10 mouse cellular contexts compared by ENCODE assay signal in genomic region chr4:86576630-86577225, GRCm38 (mm10). TPM values are rescaled to one million over a fixed set of nuclear protein-coding genes. Genes with fewer than 3 reads are reported as not detected.
A peak's percentile ranks its signal among the peaks of the same experiment; 100 is the strongest.
DNase-seq lines count a peak whose midpoint lies in the region; ATAC-seq and TF ChIP-seq lines count a peak whose summit lies in the region.
"Had no signal": no experiment of that assay in that cellular context is flagged by ENCODE, and none has a peak within 500 bp of the region (broad histone marks: within the 10 kb centered on the region; RNA-seq: fewer than 3 reads in every experiment).

No protein-coding gene starts in this region.

- H3K9me3 ChIP-seq in kidney, postnatal 0 days (replicated peaks; ENCODE audit: low read length) = no peaks in the 10 kb centered on the region
- H3K9me3 ChIP-seq in hindbrain, embryonic 14.5 days (ENCODE audit: control insufficient read depth, low read length) = no peaks in the 10 kb centered on the region
- H3K9me3 ChIP-seq in midbrain, embryonic 15.5 days = no peaks in the 10 kb centered on the region

- peak overlapping the region; percentile 86 for H3K9ac ChIP-seq in kidney, postnatal 0 days (ENCODE audit: low read depth, low read length)
- H3K9ac ChIP-seq in hindbrain, embryonic 14.5 days = peak overlapping the region; percentile 96
- H3K9ac ChIP-seq in midbrain, embryonic 15.5 days = peak overlapping the region; percentile 98

- intact Hi-C loops in left cerebral cortex, postnatal 36 days (cut with DNase I) = loop anchor here (5.0 kb wide), 1 partner anchor 121 kb away; no protein-coding TSS in a partner anchor

- H3K27me3 ChIP-seq in kidney, postnatal 0 days (ENCODE audit: insufficient read depth, low read length) = no peaks in the 10 kb centered on the region
- no peaks in the 10 kb centered on the region for H3K27me3 ChIP-seq in hindbrain, embryonic 14.5 days (ENCODE audit: control insufficient read depth, insufficient read depth, low read length)
- H3K27me3 ChIP-seq in midbrain, embryonic 15.5 days (replicated peaks) = no peaks in the 10 kb centered on the region

- peak overlapping the region; percentile 92; the same call in 1 of the 2 replicates for H3K27ac ChIP-seq in kidney, postnatal 0 days
- H3K27ac ChIP-seq in hindbrain, embryonic 14.5 days = peak overlapping the region; percentile 93
- peak overlapping the region; percentile 98 for H3K27ac ChIP-seq in midbrain, embryonic 15.5 days

- 6% methylated on average over 11 of the region's 11 CpGs for WGBS in kidney, postnatal 0 days
- 10% methylated on average over 11 of the region's 11 CpGs for WGBS in hindbrain, embryonic 14.5 days
- WGBS in midbrain, embryonic 15.5 days = 9% methylated on average over 11 of the region's 11 CpGs

- ATAC-seq in kidney, postnatal 0 days (replicated peaks; ENCODE audit: low FRiP score, low read depth) = no peak
- ATAC-seq in hindbrain, embryonic 14.5 days (ENCODE audit: low FRiP score) = no peak
- ATAC-seq in midbrain, embryonic 15.5 days (replicated peaks) = no peak
- ATAC-seq in frontal cortex, adult (ENCODE audit: low TSS enrichment) = no peak; the same call in 1 of the 2 replicates

- 0 out of 2 replicates have a peak, but pooled peaks cover 2% of the 10 kb centered on the region for H3K36me3 ChIP-seq in kidney, postnatal 0 days (ENCODE audit: insufficient read depth, low read length)
- peaks cover 20% of the 10 kb centered on the region; the same call in 1 of the 2 replicates for H3K36me3 ChIP-seq in hindbrain, embryonic 14.5 days (replicated peaks; ENCODE audit: control insufficient read depth, insufficient read depth)
- H3K36me3 ChIP-seq in midbrain, embryonic 15.5 days (replicated peaks) = no peaks in the 10 kb centered on the region

- peak overlapping the region; percentile 81 for H3K4me3 ChIP-seq in kidney, postnatal 0 days (replicated peaks; ENCODE audit: low read depth, low read length)
- peak overlapping the region; percentile 74 for H3K4me3 ChIP-seq in hindbrain, embryonic 14.5 days (replicated peaks; ENCODE audit: low read length)
- H3K4me3 ChIP-seq in midbrain, embryonic 15.5 days = peak overlapping the region; percentile 90

- no peak for DNase-seq in kidney, postnatal 0 days (ENCODE audit: low spot score)
- DNase-seq in kidney, postnatal 36 days = no peak
- DNase-seq in c-Kit-positive CD71-positive TER-119-negative erythroid progenitor cells, embryonic 14.5 days (ENCODE audit: low read depth) = peak; percentile 14
- DNase-seq in hindbrain, embryonic 14.5 days (ENCODE audit: low spot score) = no peak
- DNase-seq in layer of hippocampus, postnatal 10 days (ENCODE audit: low spot score in 2 of 2) = no peak
- DNase-seq in left cerebral cortex, postnatal 36 days (ENCODE audit: low spot score in 2 of 2) = no peak

- 0 out of 2 replicates have a peak, but pooled peaks cover 8% of the 10 kb centered on the region for H3K4me1 ChIP-seq in kidney, postnatal 0 days (replicated peaks; ENCODE audit: insufficient read depth, low read length)
- H3K4me1 ChIP-seq in hindbrain, embryonic 14.5 days (replicated peaks; ENCODE audit: control insufficient read depth, insufficient read depth, low read length) = peaks cover 25% of the 10 kb centered on the region
- peaks cover 28% of the 10 kb centered on the region for H3K4me1 ChIP-seq in midbrain, embryonic 15.5 days

- peak overlapping the region; percentile 76 for H3K4me2 ChIP-seq in kidney, postnatal 0 days (ENCODE audit: low read length)
- H3K4me2 ChIP-seq in hindbrain, embryonic 14.5 days (replicated peaks) = peak overlapping the region; percentile 92
- H3K4me2 ChIP-seq in midbrain, embryonic 15.5 days = peak overlapping the region; percentile 82

- TF ChIP-seq CTCF in kidney, postnatal 0 days (IDR thresholded peaks at IDR 0.05; ENCODE audit: low read depth) = no peak

RNA-seq across cellular contexts. Expression of gene Rraga, which starts 1.3 kb away (rescaled TPM):
- 80.3 and 86.3 TPM in 2 replicates for polyA plus RNA-seq in kidney, postnatal 0 days (2015; fragmentation: Nextera tagmentation; extraction: Ambion mirVana)
- polyA plus RNA-seq in hindbrain, embryonic 14.5 days (2014; fragmentation: Nextera tagmentation; extraction: Ambion mirVana) = 145 TPM in 2 replicates
- 100 and 115 TPM in 2 replicates for polyA plus RNA-seq in midbrain, embryonic 15.5 days (2015; fragmentation: Nextera tagmentation; extraction: Ambion mirVana)
- total RNA-seq in layer of hippocampus, postnatal 10 days (2021) = 100 to 1,000 TPM; 133 to 156 TPM
- 100 to 1,000 TPM; 133 to 144 TPM for total RNA-seq in left cerebral cortex, postnatal 36 days (2021)

RNA-seq across cellular contexts. Expression of gene Saxo1, which starts 18.6 kb away (rescaled TPM):
- 0.08 and 0.21 TPM in 2 replicates for polyA plus RNA-seq in kidney, postnatal 0 days (2015; fragmentation: Nextera tagmentation; extraction: Ambion mirVana)
- polyA plus RNA-seq in hindbrain, embryonic 14.5 days (2014; fragmentation: Nextera tagmentation; extraction: Ambion mirVana) = not detected in 2 replicates
- not detected in 2 replicates for polyA plus RNA-seq in midbrain, embryonic 15.5 days (2015; fragmentation: Nextera tagmentation; extraction: Ambion mirVana)
- total RNA-seq in layer of hippocampus, postnatal 10 days (2021) = not detected
- not detected for total RNA-seq in left cerebral cortex, postnatal 36 days (2021)
- total RNA-seq: adrenal gland, postnatal 4 days; left cerebral cortex, adult 18-20 months had no signal

RNA-seq across cellular contexts. Expression of gene Haus6, which starts 35.1 kb away (rescaled TPM):
- polyA plus RNA-seq in kidney, postnatal 0 days (2015; fragmentation: Nextera tagmentation; extraction: Ambion mirVana) = 8.9 and 10.6 TPM in 2 replicates
- polyA plus RNA-seq in hindbrain, embryonic 14.5 days (2014; fragmentation: Nextera tagmentation; extraction: Ambion mirVana) = 7.5 and 8.6 TPM in 2 replicates
- polyA plus RNA-seq in midbrain, embryonic 15.5 days (2015; fragmentation: Nextera tagmentation; extraction: Ambion mirVana) = 5.9 and 6.7 TPM in 2 replicates
- 1 to 10 TPM; 7.3 to 8.5 TPM for total RNA-seq in layer of hippocampus, postnatal 10 days (2021)
- 1 to 10 TPM; 9.4 to 9.6 TPM for total RNA-seq in left cerebral cortex, postnatal 36 days (2021)
